Mouse (Mus musculus): ENCODE measurements around the gene B2m.

DNA sequence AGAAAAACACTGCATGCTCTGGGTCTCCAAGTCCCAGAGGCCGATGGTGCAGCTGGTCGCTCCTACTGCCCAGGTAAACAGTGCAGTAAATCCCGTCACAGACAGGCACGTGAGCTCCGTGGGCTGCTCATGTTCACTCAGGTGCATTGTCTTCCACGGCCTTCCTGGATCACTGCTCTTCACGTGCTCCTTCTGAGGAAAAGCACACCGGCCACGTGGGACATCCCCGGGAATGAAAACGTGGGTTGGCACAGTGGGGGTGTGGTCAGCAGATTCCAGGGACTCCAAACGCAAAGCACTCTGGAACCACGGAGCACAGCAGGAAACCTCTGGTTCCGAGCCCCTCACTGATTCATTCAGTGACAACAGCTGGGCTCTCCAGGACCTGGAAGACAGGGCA, 39.4 kb upstream of the B2m start:
- TF ChIP-seq CTCF (IDR thresholded peaks at IDR 0.05; ENCODE audit: low read depth), result no peak
- TF ChIP-seq EP300 (optimal IDR thresholded peaks at IDR 0.05), result no peak
